Mouse (Mus musculus) limb, embryonic 14.5 days (tissue): ENCODE measurements at regions not wholly inside any gene's neighbourhood (a gene's known extent, or its start where the extent isn't known, plus 50 kb on each side); places are given as distances from the start of the nearest gene placed in this dataset.

ENCODE experiments used
- ATAC-seq: fragments of 200-750 bp; cut with Nextera tagmentation; 2 replicates; pipeline ENCODE4 v1.8.0; 2017; ENCODE audit warnings: low read depth, moderate number of reproducible peaks, moderate TSS enrichment; ENCODE audit not compliant: low FRiP score
- DNase-seq: peaks from one replicate; pipeline ENCODE4 v3.0.0-alpha.2; 2015; ENCODE audit warnings: low spot score
- H3K27ac ChIP-seq: fragments of 300-500 bp; sonication (generic); replicated peaks from 2 replicates; pipeline ENCODE4 v1.5.1; 2014; ENCODE audit warnings: low read depth, mild to moderate bottlenecking, low read length, moderate library complexity, mixed read lengths
- H3K27me3 ChIP-seq: fragments of 300-500 bp; sonication (generic); 2 replicates; pipeline ENCODE4 v1.6.1; 2014; ENCODE audit warnings: low read length, mixed read lengths; ENCODE audit not compliant: control insufficient read depth, insufficient read depth
- H3K36me3 ChIP-seq: fragments of 300-500 bp; sonication (generic); 2 replicates; pipeline ENCODE4 v1.6.1; 2014; ENCODE audit warnings: mild to moderate bottlenecking, low read length, moderate library complexity, mixed read lengths; ENCODE audit not compliant: control insufficient read depth, insufficient read depth
- H3K4me1 ChIP-seq: fragments of 300-500 bp; sonication (generic); 2 replicates; pipeline ENCODE4 v1.6.1; 2014; ENCODE audit warnings: antibody characterized with exemption, low read length, mixed read lengths; ENCODE audit not compliant: control insufficient read depth, insufficient read depth
- H3K4me2 ChIP-seq: fragments of 300-500 bp; sonication (generic); replicated peaks from 2 replicates; pipeline ENCODE4 v1.6.1; 2014; ENCODE audit warnings: low read depth, mild to moderate bottlenecking, low read length, moderate library complexity; ENCODE audit not compliant: severe bottlenecking
- H3K4me3 ChIP-seq: fragments of 300-500 bp; sonication (generic); replicated peaks from 2 replicates; pipeline ENCODE4 v1.5.1; 2014; ENCODE audit warnings: low read length
- H3K9ac ChIP-seq: fragments of 300-500 bp; sonication (generic); 2 replicates; pipeline ENCODE4 v1.6.1; 2014; ENCODE audit warnings: mild to moderate bottlenecking, low read depth, low read length, moderate library complexity; ENCODE audit not compliant: severe bottlenecking
- H3K9me3 ChIP-seq: fragments of 300-500 bp; sonication (generic); 2 replicates; pipeline ENCODE4 v1.6.1; 2016; ENCODE audit warnings: low read length; ENCODE audit not compliant: control insufficient read depth
- POLR2A ChIP-seq: fragments of 200-500 bp; IDR thresholded peaks from 2 replicates; pipeline ENCODE4 v1.8.0; 2012; ENCODE audit warnings: inconsistent platforms, mild to moderate bottlenecking, moderate library complexity, borderline replicate concordance; ENCODE audit not compliant: insufficient read depth, insufficient read length; ENCODE audit errors: extremely low read depth
- WGBS: fragments of 180-500 bp; shearing (Covaris S2); extraction: QIAGEN DNeasy Blood & Tissue Kit; methylation state at CpG from one replicate; pipeline ENCODE4 v1.1.7; 2014; 5-methylcytosine and 5-hydroxymethylcytosine counted together

GRCm38 (mm10) chr15:88379951-88380623 is 220.0 kb upstream of the Zdhhc25 start:
- H3K9ac ChIP-seq = no peak overlapping the region
- H3K4me1 ChIP-seq = no peaks in the 10 kb centered on the region
- TF ChIP-seq POLR2A = no peak
- DNase-seq = no peak
- H3K9me3 ChIP-seq = no peaks in the 10 kb centered on the region
- H3K27ac ChIP-seq = no peak overlapping the region
- WGBS = 26% methylated on average over 6 of the region's 6 CpGs
- H3K4me2 ChIP-seq = no peak overlapping the region
- no peaks in the 10 kb centered on the region for H3K27me3 ChIP-seq
- no peaks in the 10 kb centered on the region for H3K36me3 ChIP-seq
- no peak overlapping the region for H3K4me3 ChIP-seq
- no peak for ATAC-seq

- Histone ChIP-seq H3K4me1 (no peaks in the 10 kb centered on the region), H3K27ac (no peak overlapping the region), H3K27me3 (no peaks in the 10 kb centered on the region), H3K9me3 (no peaks in the 10 kb centered on the region), H3K4me3 (no peak overlapping the region), H3K36me3 (no peaks in the 10 kb centered on the region), H3K9ac (no peak overlapping the region), H3K4me2 (no peak overlapping the region)
- DNase-seq (no peak), ATAC-seq (no peak)
- TF ChIP-seq POLR2A = no peak
- 44% methylated on average over 10 of the region's 10 CpGs for WGBS
Observed at GRCm38 (mm10) chr15:88381419-88381818, 218.7 kb upstream of the Zdhhc25 start.

GRCm38 (mm10) chr15:88385943-88386342 is 214.2 kb upstream of the Zdhhc25 start:
- Histone ChIP-seq H3K4me2 (no peak overlapping the region), H3K4me3 (no peak overlapping the region), H3K36me3 (no peaks in the 10 kb centered on the region), H3K4me1 (no peaks in the 10 kb centered on the region), H3K27ac (no peak overlapping the region), H3K9me3 (no peaks in the 10 kb centered on the region), H3K9ac (no peak overlapping the region), H3K27me3 (no peaks in the 10 kb centered on the region)
- DNase-seq = no peak
- no peak for TF ChIP-seq POLR2A
- no peak for ATAC-seq
- 68% methylated on average over 2 of the region's 2 CpGs for WGBS

- no peaks in the 10 kb centered on the region for H3K4me1 ChIP-seq
- no peak for ATAC-seq
- no peak overlapping the region for H3K4me3 ChIP-seq
- H3K27ac ChIP-seq = no peak overlapping the region
- no peak overlapping the region for H3K4me2 ChIP-seq
- no peaks in the 10 kb centered on the region for H3K9me3 ChIP-seq
- no peak for TF ChIP-seq POLR2A
- no peaks in the 10 kb centered on the region for H3K27me3 ChIP-seq
- no peaks in the 10 kb centered on the region for H3K36me3 ChIP-seq
- no peak for DNase-seq
- 30% methylated on average over 6 of the region's 6 CpGs for whole genome bisulfite sequencing
- H3K9ac ChIP-seq = no peak overlapping the region
Observed at GRCm38 (mm10) chr15:88386711-88387110, 213.4 kb upstream of the Zdhhc25 start.

GRCm38 (mm10) chr15:88391822-88392221 is 208.3 kb upstream of the Zdhhc25 start:
- Histone ChIP-seq H3K4me2 (no peak overlapping the region), H3K9me3 (no peaks in the 10 kb centered on the region), H3K36me3 (no peaks in the 10 kb centered on the region), H3K4me1 (no peaks in the 10 kb centered on the region), H3K27ac (no peak overlapping the region), H3K4me3 (no peak overlapping the region), H3K9ac (no peak overlapping the region), H3K27me3 (no peaks in the 10 kb centered on the region)
- ATAC-seq = no peak
- DNase-seq = no peak
- WGBS = 84% methylated on average over 15 of the region's 15 CpGs
- TF ChIP-seq POLR2A = no peak
